Comparison of ENCODE assay signal across 12 mouse cellular contexts in the genomic region with DNA sequence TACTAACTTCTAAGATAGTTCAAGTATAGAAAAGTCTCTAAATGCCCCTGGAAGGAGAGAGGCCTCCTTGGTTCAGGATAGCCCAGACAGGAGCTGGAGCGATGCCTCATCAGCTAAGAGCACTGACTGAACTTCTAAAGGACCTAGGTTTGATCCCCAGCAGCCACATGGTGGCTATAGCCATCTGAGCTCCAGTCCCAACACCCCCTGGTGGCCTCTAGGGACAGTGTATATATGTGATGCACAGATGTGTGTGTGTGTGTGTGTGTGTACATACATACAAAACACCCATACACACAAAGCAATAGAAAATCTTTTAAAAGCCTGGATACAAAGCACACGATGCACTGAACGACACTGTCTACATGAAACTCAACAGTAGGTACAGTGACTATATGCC. TPM values are rescaled to one million over a fixed set of nuclear protein-coding genes. Genes with fewer than 3 reads are reported as not detected.
DNase-seq lines count a peak whose midpoint lies in the region; ATAC-seq and TF ChIP-seq lines count a peak whose summit lies in the region.
"Had no signal": no experiment of that assay in that cellular context is flagged by ENCODE, and none has a peak within 500 bp of the region (broad histone marks: within the 10 kb centered on the region; RNA-seq: fewer than 3 reads in every experiment).

No protein-coding gene starts in this region.

- no peaks in the 10 kb centered on the region for H3K4me1 ChIP-seq in lung, embryonic 14.5 days (ENCODE audit: insufficient read depth)
- H3K4me1 ChIP-seq in midbrain, embryonic 14.5 days (ENCODE audit: control insufficient read depth, insufficient read depth, low read length), result no peaks in the 10 kb centered on the region
- H3K4me1 ChIP-seq: embryonic facial prominence, embryonic 15.5 days; lung, embryonic 15.5 days had no signal

- H3K9me3 ChIP-seq in lung, embryonic 14.5 days (ENCODE audit: low read depth, low read length), result no peaks in the 10 kb centered on the region
- H3K9me3 ChIP-seq in midbrain, embryonic 14.5 days (ENCODE audit: control insufficient read depth, low read length), result no peaks in the 10 kb centered on the region
- H3K9me3 ChIP-seq: embryonic facial prominence, embryonic 15.5 days; lung, embryonic 15.5 days had no signal

- H3K27ac ChIP-seq in lung, embryonic 14.5 days (ENCODE audit: low read depth), result no peak overlapping the region
- H3K27ac ChIP-seq in midbrain, embryonic 14.5 days (replicated peaks; ENCODE audit: low read depth, low read length), result no peak overlapping the region
- H3K27ac ChIP-seq: embryonic facial prominence, embryonic 15.5 days; lung, embryonic 15.5 days had no signal

- H3K4me2 ChIP-seq in lung, embryonic 14.5 days, result no peak overlapping the region
- H3K4me2 ChIP-seq in midbrain, embryonic 14.5 days (ENCODE audit: low read length), result no peak overlapping the region
- H3K4me2 ChIP-seq: embryonic facial prominence, embryonic 15.5 days; lung, embryonic 15.5 days had no signal

- no peaks in the 10 kb centered on the region for H3K27me3 ChIP-seq in lung, embryonic 14.5 days (ENCODE audit: insufficient read depth, low read length)
- no peaks in the 10 kb centered on the region for H3K27me3 ChIP-seq in midbrain, embryonic 14.5 days (ENCODE audit: control insufficient read depth, insufficient read depth, low read length)
- H3K27me3 ChIP-seq: embryonic facial prominence, embryonic 15.5 days; lung, embryonic 15.5 days had no signal

- no peak overlapping the region for H3K4me3 ChIP-seq in lung, embryonic 14.5 days (ENCODE audit: low read depth, low read length)
- H3K4me3 ChIP-seq in midbrain, embryonic 14.5 days (replicated peaks; ENCODE audit: low read depth, low read length), result no peak overlapping the region
- H3K4me3 ChIP-seq: embryonic facial prominence, embryonic 15.5 days; lung, embryonic 15.5 days had no signal

- peak; percentile 58 for TF ChIP-seq CTCF in lung, embryonic 14.5 days (IDR thresholded peaks at IDR 0.05; ENCODE audit: low read depth)

- peaks cover 42% of the 10 kb centered on the region; the same call in 1 of the 2 replicates for H3K36me3 ChIP-seq in lung, embryonic 14.5 days (ENCODE audit: insufficient read depth)
- H3K36me3 ChIP-seq in midbrain, embryonic 14.5 days (ENCODE audit: control insufficient read depth, insufficient read depth, low read length), result peaks cover 19% of the 10 kb centered on the region

- 89% methylated on average over 3 of the region's 3 CpGs for whole genome bisulfite sequencing in lung, embryonic 14.5 days
- WGBS in midbrain, embryonic 14.5 days, result 93% methylated on average over 3 of the region's 3 CpGs

- H3K9ac ChIP-seq in lung, embryonic 14.5 days, result no peak overlapping the region
- no peak overlapping the region for H3K9ac ChIP-seq in midbrain, embryonic 14.5 days (replicated peaks; ENCODE audit: low read length)
- H3K9ac ChIP-seq: embryonic facial prominence, embryonic 15.5 days; lung, embryonic 15.5 days had no signal

- DNase-seq in CD4-positive, CD25-positive, alpha-beta regulatory T cell, adult 2 months (ENCODE audit: low read depth, low spot score), result peak; percentile 55
- no peak for DNase-seq in lung, embryonic 14.5 days
- DNase-seq in lung, postnatal 4 days, result no peak
- DNase-seq in thymus, postnatal 0 days (ENCODE audit: low spot score), result peak; percentile 63
- no peak for DNase-seq in cerebellum, adult 8-10 months
- no peak for DNase-seq in midbrain, embryonic 14.5 days
- DNase-seq: cerebellum, adult 11-12 months; heart, postnatal 36 days had no signal

- no peak for ATAC-seq in CD4-positive, CD25-positive, alpha-beta regulatory T cell, adult 4 months
- ATAC-seq in lung, embryonic 14.5 days (ENCODE audit: insufficient read depth), result no peak
- peak; percentile 51; the same call in 1 of the 2 replicates for ATAC-seq in granulocyte monocyte progenitor cell, adult 5-6 weeks (replicated peaks; ENCODE audit: poor library complexity, severe bottlenecking)
- ATAC-seq in midbrain, embryonic 14.5 days (ENCODE audit: low FRiP score, low TSS enrichment), result no peak

RNA-seq across cellular contexts. Expression of a gene that starts 30.9 kb away (rescaled TPM):
- 10 to 100 TPM; 11.4 to 15.5 TPM for polyA plus RNA-seq in CD4-positive, CD25-positive, alpha-beta regulatory T cell, adult 4 months (2017; shearing (Covaris generic))
- polyA plus RNA-seq in lung, embryonic 14.5 days (2014; fragmentation: Nextera tagmentation; extraction: Ambion mirVana), result 5.1 and 7.5 TPM in 2 replicates
- 54.3 and 54.8 TPM in 2 replicates for total RNA-seq in granulocyte monocyte progenitor cell, adult 5-6 weeks (2014; fragmentation: Nextera tagmentation)
- total RNA-seq in granulocyte monocyte progenitor cell, adult 5-6 weeks (2017), result 24.4 and 39.0 TPM in 2 replicates
- 23.0 and 24.5 TPM in 2 replicates for polyA plus RNA-seq in thymus, postnatal 0 days (2015; fragmentation: Nextera tagmentation; extraction: Ambion mirVana)
- 5.6 and 8.1 TPM in 2 replicates for polyA plus RNA-seq in midbrain, embryonic 14.5 days (2014; fragmentation: Nextera tagmentation; extraction: Ambion mirVana)

Comparison
In these comparisons a context has a peak if more than half of its experiments do, and no peak if none do; other contexts are left out.
1. DNase-seq: peak in CD4-positive, CD25-positive, alpha-beta regulatory T cell, adult 2 months (single experiment) and thymus, postnatal 0 days (single experiment); none in lung, embryonic 14.5 days (single experiment), lung, postnatal 4 days (0 of 2), cerebellum, adult 8-10 months (single experiment) and midbrain, embryonic 14.5 days (single experiment).